Mouse (Mus musculus) megakaryocyte, embryonic 14.5 days (primary cell): Measurements from ENCODE around the gene Mydgf. TPM values are rescaled to one million over a fixed set of nuclear protein-coding genes. Genes with fewer than 3 reads are reported as not detected.

Experiments used
- H3K27me3 ChIP-seq: replicated peaks from 2 replicates; pipeline ENCODE3; 2012; ENCODE audit warnings: inconsistent platforms
- H3K36me3 ChIP-seq: replicated peaks from 2 replicates; pipeline ENCODE3; 2012; ENCODE audit warnings: low read length, inconsistent platforms, mixed read lengths
- H3K4me1 ChIP-seq: 2 replicates; pipeline ENCODE4 v1.6.1; 2012; ENCODE audit warnings: inconsistent platforms
- H3K4me3 ChIP-seq: replicated peaks from 2 replicates; pipeline ENCODE3; 2012; ENCODE audit warnings: moderate library complexity, mild to moderate bottlenecking, inconsistent platforms
- H3K9me3 ChIP-seq: 2 replicates; pipeline ENCODE4 v1.6.1; 2012; ENCODE audit warnings: inconsistent platforms
- FLI1 ChIP-seq: IDR thresholded peaks from 2 replicates; pipeline ENCODE4 v1.6.1; 2012; ENCODE audit warnings: low read length, inconsistent platforms, mixed read lengths
- GATA1 ChIP-seq: IDR thresholded peaks from 3 replicates; pipeline ENCODE4 v1.6.1; 2012; ENCODE audit warnings: mixed read lengths, low read length, inconsistent platforms, borderline replicate concordance
- polyA plus RNA-seq: library from polyadenylated mRNA; stranded (reverse); fragments of >175 nt; gene quantifications from 2 replicates; pipeline ENCODE4 v1.2.3, GENCODE M21; 2012; ENCODE audit warnings: low replicate concordance; ENCODE audit not compliant: insufficient read depth

Gene Mydgf
- polyA plus RNA-seq: 13.4 and 39.8 TPM in 2 replicates

DNA sequence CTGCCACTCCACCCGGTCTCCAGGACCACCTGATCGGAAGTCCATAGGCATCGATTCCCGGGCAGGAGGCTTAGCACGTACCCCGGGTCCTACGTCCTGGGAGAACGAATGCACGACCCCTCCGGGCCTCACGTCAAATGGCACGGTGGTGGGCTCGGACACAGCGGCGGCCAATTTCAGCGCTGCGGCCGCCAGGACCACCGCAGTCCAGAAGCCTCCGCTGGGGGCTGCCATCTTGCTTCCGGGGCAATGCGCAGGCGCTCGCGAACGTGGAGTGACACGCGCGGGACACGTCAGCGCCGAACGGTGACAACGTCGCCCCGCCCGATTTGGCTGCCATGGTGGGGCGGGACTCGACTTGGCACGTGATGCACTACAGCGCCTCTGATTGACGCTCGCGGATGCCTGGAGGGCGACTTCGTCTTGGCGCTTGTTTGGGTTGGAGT lies at the start of gene Mydgf:
Gene Mydgf, minus strand, starts transcription at position 263 of the 446 bp plus-strand sequence.
- Histone ChIP-seq H3K4me3 (peak within 1 kb of the TSS; percentile 100), H3K9me3 (no peaks in the 10 kb centered on the region), H3K36me3 (peaks cover 76% of the 10 kb centered on the region), H3K27me3 (no peaks in the 10 kb centered on the region), H3K4me1 (peaks cover 47% of the 10 kb centered on the region)
- TF ChIP-seq FLI1 (0 out of 2 replicates have a peak, but pooled peaks have one; percentile 51), GATA1 (no peak)

- TF ChIP-seq FLI1 (no peak), GATA1 (no peak)
These were observed 49.7 kb upstream of the Mydgf start for GRCm38 (mm10) chr17:56233389-56233788.

GRCm38 (mm10) chr17:56229943-56230342 lies 46.2 kb upstream of the Mydgf start:
- peaks cover 20% of the 10 kb centered on the region for H3K4me1 ChIP-seq
- no peaks in the 10 kb centered on the region for H3K9me3 ChIP-seq
- H3K27me3 ChIP-seq: peaks cover 14% of the 10 kb centered on the region
- TF ChIP-seq GATA1 (no peak), FLI1 (no peak)
- H3K4me3 ChIP-seq: no peak overlapping the region
- no peaks in the 10 kb centered on the region for H3K36me3 ChIP-seq

More at GRCm38 (mm10) chr17:56233389-56233788, 49.7 kb upstream of the Mydgf start:
- Histone ChIP-seq H3K4me3 (no peak overlapping the region), H3K4me1 (peaks cover 15% of the 10 kb centered on the region), H3K27me3 (peaks cover 24% of the 10 kb centered on the region), H3K9me3 (no peaks in the 10 kb centered on the region), H3K36me3 (no peaks in the 10 kb centered on the region)

DNA sequence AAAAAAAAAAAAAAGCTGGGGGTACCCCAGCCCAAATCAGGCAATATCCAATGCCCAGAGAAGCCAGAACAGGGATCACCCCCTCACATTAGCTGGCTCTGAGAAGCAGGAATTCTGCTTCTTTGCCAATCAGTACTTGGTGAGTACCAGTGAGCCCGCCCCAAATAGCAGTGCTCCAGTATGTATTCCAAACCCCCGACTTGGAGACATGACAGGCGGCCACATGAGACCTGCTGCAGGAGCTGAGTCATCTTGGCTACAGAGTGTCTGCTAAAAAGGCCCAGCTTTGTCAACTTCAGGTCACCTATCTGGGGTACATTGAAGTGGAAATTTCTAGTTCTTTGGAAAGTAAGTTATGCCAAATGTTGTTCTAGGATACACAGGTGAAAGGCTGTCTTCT lies 42.8 kb upstream of the Mydgf start:
- H3K9me3 ChIP-seq: no peaks in the 10 kb centered on the region
- no peak overlapping the region for H3K4me3 ChIP-seq
- TF ChIP-seq GATA1 (no peak), FLI1 (no peak)
- H3K4me1 ChIP-seq: peaks cover 15% of the 10 kb centered on the region
- H3K27me3 ChIP-seq: peaks cover 11% of the 10 kb centered on the region
- no peaks in the 10 kb centered on the region for H3K36me3 ChIP-seq

DNA sequence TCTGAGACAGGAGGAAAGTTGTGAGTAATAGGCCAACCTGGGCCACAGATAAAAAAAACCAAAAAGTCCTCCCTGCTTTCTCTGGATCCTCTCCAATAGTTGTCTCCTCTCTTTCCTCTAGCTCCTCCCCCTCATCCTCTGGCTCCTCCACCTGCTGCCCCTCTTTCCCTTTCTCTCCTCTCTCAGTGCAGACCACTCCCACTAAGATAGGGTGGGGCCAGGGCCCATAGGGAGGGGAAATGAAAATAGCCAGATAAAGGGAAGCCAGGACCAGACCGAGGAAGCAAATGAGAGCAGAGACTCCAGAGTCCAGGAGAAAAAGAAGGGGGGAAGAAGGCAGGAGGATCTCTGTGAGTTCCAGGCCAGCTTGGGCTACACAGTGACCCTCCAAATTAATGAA lies 41.2 kb upstream of the Mydgf start:
- Histone ChIP-seq H3K27me3 (peaks cover 10% of the 10 kb centered on the region), H3K4me1 (peaks cover 19% of the 10 kb centered on the region), H3K4me3 (no peak overlapping the region), H3K36me3 (no peaks in the 10 kb centered on the region), H3K9me3 (no peaks in the 10 kb centered on the region)
- TF ChIP-seq GATA1 (no peak), FLI1 (no peak)

- Histone ChIP-seq H3K4me1 (peaks cover 53% of the 10 kb centered on the region), H3K4me3 (peak overlapping the region; percentile 96), H3K36me3 (peaks cover 22% of the 10 kb centered on the region), H3K27me3 (peaks cover 3% of the 10 kb centered on the region), H3K9me3 (no peaks in the 10 kb centered on the region)
- no peak for TF ChIP-seq GATA1
- TF ChIP-seq FLI1: no peak
These were observed 36.1 kb upstream of the Mydgf start for GRCm38 (mm10) chr17:56219805-56220204.

- H3K27me3 ChIP-seq: peaks cover 3% of the 10 kb centered on the region
- H3K4me1 ChIP-seq: peaks cover 55% of the 10 kb centered on the region
- no peaks in the 10 kb centered on the region for H3K9me3 ChIP-seq
- TF ChIP-seq FLI1: no peak
- TF ChIP-seq GATA1: no peak
- H3K36me3 ChIP-seq: peaks cover 28% of the 10 kb centered on the region
- H3K4me3 ChIP-seq: peak overlapping the region; percentile 96
These were observed 35.5 kb upstream of the Mydgf start for GRCm38 (mm10) chr17:56219251-56219650.

DNA sequence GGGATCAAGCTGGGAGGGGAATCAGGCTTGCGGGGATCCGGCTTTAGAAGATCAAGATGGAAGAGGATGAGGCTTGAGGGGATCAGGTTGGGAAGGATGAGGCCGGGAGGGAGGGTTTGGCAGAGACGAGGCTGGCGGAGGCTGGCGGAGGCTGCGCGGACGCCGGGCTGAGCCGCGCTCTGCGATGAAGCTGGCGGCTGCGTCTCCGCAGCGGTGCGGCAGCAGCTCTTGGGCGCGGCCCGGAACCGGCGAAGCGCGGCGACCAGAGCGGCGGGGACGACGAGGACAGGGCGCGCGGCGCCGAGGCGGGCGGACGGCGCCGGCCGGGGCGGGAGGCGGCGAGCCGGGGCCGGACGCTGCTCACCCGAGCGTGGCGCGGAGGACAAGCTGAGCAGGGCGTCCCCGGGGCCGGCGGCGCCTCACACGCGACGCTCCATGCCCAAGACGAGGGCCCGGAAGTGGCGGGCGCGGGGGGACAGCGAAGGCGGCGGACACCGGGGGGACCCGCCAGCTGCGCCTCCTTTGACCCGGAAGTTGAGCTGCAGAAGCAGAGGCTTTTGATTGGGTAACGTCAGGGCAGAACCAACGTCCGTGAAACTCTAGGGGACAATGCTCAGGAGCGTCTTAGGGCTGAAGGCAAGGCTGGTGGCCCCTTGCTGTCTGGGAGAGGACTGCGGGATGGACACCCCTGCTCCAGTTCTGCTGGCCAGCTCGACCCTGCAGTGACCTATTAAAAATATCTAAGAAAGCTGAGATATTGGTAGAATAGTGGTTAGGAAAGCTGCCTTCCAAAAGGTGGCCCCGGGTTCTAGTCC lies 34.9 kb upstream of the Mydgf start, which contains the start of gene Dpp9:
Gene Dpp9, minus strand, starts transcription at position 529 of the 815 bp plus-strand sequence.
- peaks cover 60% of the 10 kb centered on the region for H3K4me1 ChIP-seq
- peaks cover 3% of the 10 kb centered on the region for H3K27me3 ChIP-seq
- TF ChIP-seq FLI1: no peak
- no peak for TF ChIP-seq GATA1
- peaks cover 32% of the 10 kb centered on the region for H3K36me3 ChIP-seq
- peak within 1 kb of the TSS; percentile 96 for H3K4me3 ChIP-seq
- no peaks in the 10 kb centered on the region for H3K9me3 ChIP-seq

- H3K4me1 ChIP-seq: peaks cover 68% of the 10 kb centered on the region
- TF ChIP-seq FLI1 (no peak), GATA1 (no peak)
- peaks cover 35% of the 10 kb centered on the region for H3K36me3 ChIP-seq
- H3K27me3 ChIP-seq: peaks cover 2% of the 10 kb centered on the region
- H3K4me3 ChIP-seq: peak overlapping the region; percentile 96
- no peaks in the 10 kb centered on the region for H3K9me3 ChIP-seq
These were observed 34.0 kb upstream of the Mydgf start for GRCm38 (mm10) chr17:56217670-56218069.

GRCm38 (mm10) chr17:56214229-56214628 lies 30.5 kb upstream of the Mydgf start:
- Histone ChIP-seq H3K27me3 (no peaks in the 10 kb centered on the region), H3K9me3 (no peaks in the 10 kb centered on the region), H3K36me3 (peaks cover 70% of the 10 kb centered on the region), H3K4me1 (peaks cover 83% of the 10 kb centered on the region), H3K4me3 (no peak overlapping the region)
- TF ChIP-seq FLI1: no peak
- TF ChIP-seq GATA1: no peak
